ENCODE assay signal across 8 mouse cellular contexts in genomic region chr11:101302004-101302798, GRCm38 (mm10). TPM values are rescaled to one million over a fixed set of nuclear protein-coding genes. Genes with fewer than 3 reads are reported as not detected.
DNase-seq lines count a peak whose midpoint lies in the region; ATAC-seq lines count a peak whose summit lies in the region.

Becn1 (minus strand) TSS chr11:101302286.

- peak; percentile 96 for ATAC-seq in inflammation-experienced regulatory T-cells, adult 6 months
- ATAC-seq in megakaryocyte-erythroid progenitor cell, adult 5-6 weeks (replicated peaks; ENCODE audit: low FRiP score, low TSS enrichment, poor library complexity, severe bottlenecking) = peak; percentile 96

- intact Hi-C loops in gastrocnemius, postnatal 14 days (cut with DNase I; ENCODE audit: low total_unique reads) = no loop called here
- intact Hi-C loops in left cerebral cortex, postnatal 10 days (cut with DNase I) = loop anchor here (5.0 kb wide), 1 partner anchor 90 kb away; no protein-coding TSS in a partner anchor

- DNase-seq in adipocyte (ENCODE audit: low spot score) = peak; percentile 97
- DNase-seq in embryo, embryonic 10 days (ENCODE audit: low spot score) = peak; percentile 98
- peak; percentile 97 for DNase-seq in gastrocnemius, postnatal 14 days
- DNase-seq in left cerebral cortex, postnatal 10 days (ENCODE audit: extremely low spot score in 1 of 2, low spot score in 2 of 2) = peak; percentile 93 to 98
- peak; percentile 94 for DNase-seq in right cerebral cortex, postnatal 25 days
- peak; percentile 91 to 99 for DNase-seq in urinary bladder, postnatal 4 days (ENCODE audit: low spot score in 2 of 2)

RNA-seq across cellular contexts. Expression of gene Becn1, which starts in this region (rescaled TPM):
- total RNA-seq in gastrocnemius, postnatal 14 days (2021) = 10 to 100 TPM; 70.7 to 72.9 TPM
- 10 to 100 TPM; 62.1 to 87.3 (median 74.1) TPM for polyA plus RNA-seq in inflammation-experienced regulatory T-cells, adult 6 months (2017; shearing (Covaris generic))
- 100 to 1,000 TPM; 174 to 188 TPM for total RNA-seq in left cerebral cortex, postnatal 10 days (2021)
- total RNA-seq in megakaryocyte-erythroid progenitor cell, adult 5-6 weeks (2014; fragmentation: Nextera tagmentation) = 86.7 and 98.7 TPM in 2 replicates
- total RNA-seq in megakaryocyte-erythroid progenitor cell, adult 5-6 weeks (2017) = 160 and 162 TPM in 2 replicates

Comparison
In these comparisons a context has a peak if more than half of its experiments do, and no peak if none do; other contexts are left out.
1. Peak in every context shown above with its lines: DNase-seq and ATAC-seq.